Mouse (Mus musculus) liver, adult 2 months (tissue): Measurements from ENCODE around the gene Lyzl6.

Experiments used
- CTCF ChIP-seq: fragments of 200-500 bp; IDR thresholded peaks from 2 replicates; pipeline ENCODE4 v1.5.1; 2011; ENCODE audit warnings: low read depth, low read length, control low read depth
- POLR2A ChIP-seq: fragments of 200-500 bp; IDR thresholded peaks from 2 replicates; pipeline ENCODE4 v1.6.1; 2011; ENCODE audit warnings: low read length, control low read depth; ENCODE audit not compliant: insufficient read depth; ENCODE audit errors: extremely low read depth

GRCm38 (mm10) chr11:103606611-103607010 is 32.1 kb downstream of the Lyzl6 start:
- no peak for TF ChIP-seq CTCF
- no peak for TF ChIP-seq POLR2A
